Mouse (Mus musculus): ENCODE results near the gene Tmem45a. TPM values are rescaled to one million over a fixed set of nuclear protein-coding genes. Genes with fewer than 3 reads are reported as not detected.
"Not testable (repeated sequence)": the region's sequence is repeated elsewhere in the genome, so short reads cannot be mapped to it uniquely, and the experiment has no call there.

Gene Tmem45a
- polyA plus RNA-seq (2016; fragmentation: Nextera tagmentation; extraction: Ambion mirVana) = 20.1 and 25.7 TPM in 2 replicates

DNA sequence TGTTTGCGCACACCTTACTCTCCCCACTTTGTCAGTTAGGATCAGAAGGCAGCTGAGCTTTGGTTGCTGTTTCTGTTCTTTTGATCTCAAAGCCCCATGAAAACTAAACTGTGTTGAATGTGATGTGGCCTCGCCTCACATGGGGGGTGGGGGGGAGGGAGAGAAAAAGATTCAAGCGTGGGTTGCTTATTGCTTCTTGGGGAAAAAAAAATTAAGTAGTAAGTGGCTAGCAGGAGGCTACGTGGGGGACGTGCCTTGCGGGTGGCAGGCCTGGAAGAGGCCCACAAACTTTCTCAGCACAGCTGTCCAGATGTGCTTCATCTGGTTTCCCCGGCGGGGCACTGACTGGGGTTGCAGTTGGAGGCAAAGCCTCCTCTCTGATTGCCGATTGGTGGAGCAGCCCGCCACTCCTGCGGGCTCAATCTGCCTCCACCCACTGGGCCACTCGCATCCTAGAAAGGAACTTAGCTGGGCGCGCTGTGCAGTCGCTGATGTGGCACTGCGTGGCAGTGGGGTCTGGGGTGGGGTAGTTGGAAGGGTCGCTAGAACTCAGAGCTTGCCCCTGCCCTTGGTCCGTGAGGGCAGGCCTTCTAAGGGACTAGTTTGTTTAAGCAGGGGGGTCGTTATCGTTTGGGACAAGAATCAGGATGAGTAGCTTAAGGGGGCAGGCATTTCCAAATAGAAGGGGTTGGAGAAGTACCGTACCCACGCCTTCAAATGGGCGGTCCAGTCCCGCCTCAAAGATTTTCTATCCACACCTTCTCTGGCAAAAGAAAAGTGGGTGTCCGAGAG lies at the start of gene Tmem45a:
Gene Tmem45a, minus strand, starts transcription at position 343 of the 792 bp plus-strand sequence.
- peak; percentile 100 for ATAC-seq (ENCODE audit: insufficient number of reproducible peaks, insufficient read depth, low FRiP score, low TSS enrichment, low read depth)
- Histone ChIP-seq H3K9ac (replicated peaks) (peak within 1 kb of the TSS; percentile 52), H3K27ac (peak within 1 kb of the TSS; percentile 26), H3K4me3 (replicated peaks) (peak within 1 kb of the TSS; percentile 49), H3K9me3 (no peaks in the 10 kb centered on the region), H3K27me3 (no peaks in the 10 kb centered on the region), H3K4me2 (peak within 1 kb of the TSS; percentile 66), H3K4me1 (replicated peaks) (peaks cover 3% of the 10 kb centered on the region; the same call in 1 of the 2 replicates), H3K36me3 (no peaks in the 10 kb centered on the region)
- WGBS = 3% methylated on average over 25 of the region's 25 CpGs

DNA sequence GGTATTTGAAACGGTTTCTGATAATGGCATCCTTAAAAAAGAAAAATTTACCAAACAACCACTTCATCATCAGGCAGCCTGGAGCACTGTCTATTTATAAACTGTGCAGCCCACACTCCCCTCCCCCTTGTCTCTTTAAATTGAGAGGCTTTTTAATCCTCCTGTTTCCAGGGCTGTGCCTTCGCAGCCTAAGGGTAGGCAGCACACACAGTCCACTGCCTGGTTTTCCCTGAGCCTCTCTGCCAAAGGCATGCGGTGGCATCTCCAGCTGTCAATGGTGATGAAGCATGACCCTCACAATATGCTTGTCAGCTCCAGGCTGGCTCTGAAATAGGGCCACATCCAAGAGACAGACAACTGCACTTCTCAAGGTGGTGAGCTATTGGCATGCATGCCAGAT lies 42.1 kb upstream of the Tmem45a start, which contains the start of gene Lnp1:
Gene Lnp1, minus strand, starts transcription at position 39 of the 400 bp plus-strand sequence.
- Histone ChIP-seq H3K36me3 (no peaks in the 10 kb centered on the region), H3K9ac (replicated peaks) (no peak within 1 kb of the TSS), H3K4me1 (replicated peaks) (no peaks in the 10 kb centered on the region), H3K9me3 (no peaks in the 10 kb centered on the region), H3K4me3 (replicated peaks) (no peak within 1 kb of the TSS), H3K4me2 (no peak within 1 kb of the TSS), H3K27me3 (no peaks in the 10 kb centered on the region), H3K27ac (no peak within 1 kb of the TSS)
- no peak for ATAC-seq (ENCODE audit: insufficient number of reproducible peaks, insufficient read depth, low FRiP score, low TSS enrichment, low read depth)
- 66% methylated on average over 3 of the region's 3 CpGs for WGBS

DNA sequence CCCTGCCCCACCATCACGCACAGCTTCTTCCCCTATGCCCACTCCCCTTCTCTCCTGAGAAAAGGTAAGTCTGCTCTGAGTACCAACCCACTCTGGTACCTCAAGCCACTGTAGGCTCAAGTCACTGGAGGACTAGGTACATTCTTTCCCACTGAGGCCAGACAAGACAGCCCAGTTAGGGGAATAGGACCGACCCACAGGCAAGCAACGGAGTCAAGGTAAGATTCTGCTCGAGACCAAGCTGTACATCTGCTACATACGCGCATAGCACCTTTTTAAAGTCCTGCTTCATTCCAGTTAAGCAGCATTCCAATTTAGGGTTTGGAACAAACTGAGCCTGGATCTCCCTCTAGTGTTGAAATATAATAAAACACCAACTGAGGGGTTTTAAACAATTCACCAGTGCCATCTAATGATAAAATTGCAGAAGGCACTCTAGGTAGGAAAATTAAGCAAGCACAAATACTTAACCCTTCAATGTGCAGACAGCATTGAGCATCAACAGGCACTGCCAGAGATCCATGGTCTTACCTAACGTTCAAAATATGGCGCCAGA lies 34.2 kb upstream of the Tmem45a start:
- ATAC-seq (ENCODE audit: insufficient number of reproducible peaks, insufficient read depth, low FRiP score, low TSS enrichment, low read depth) = peak; percentile 56; the same call in 1 of the 2 replicates
- Histone ChIP-seq H3K27me3 (no peaks in the 10 kb centered on the region), H3K27ac (no peak overlapping the region), H3K4me2 (no peak overlapping the region), H3K9me3 (no peaks in the 10 kb centered on the region), H3K4me3 (replicated peaks) (no peak overlapping the region), H3K4me1 (replicated peaks) (no peaks in the 10 kb centered on the region), H3K9ac (replicated peaks) (no peak overlapping the region), H3K36me3 (no peaks in the 10 kb centered on the region)
- WGBS = 27% methylated on average over 8 of the region's 8 CpGs

DNA sequence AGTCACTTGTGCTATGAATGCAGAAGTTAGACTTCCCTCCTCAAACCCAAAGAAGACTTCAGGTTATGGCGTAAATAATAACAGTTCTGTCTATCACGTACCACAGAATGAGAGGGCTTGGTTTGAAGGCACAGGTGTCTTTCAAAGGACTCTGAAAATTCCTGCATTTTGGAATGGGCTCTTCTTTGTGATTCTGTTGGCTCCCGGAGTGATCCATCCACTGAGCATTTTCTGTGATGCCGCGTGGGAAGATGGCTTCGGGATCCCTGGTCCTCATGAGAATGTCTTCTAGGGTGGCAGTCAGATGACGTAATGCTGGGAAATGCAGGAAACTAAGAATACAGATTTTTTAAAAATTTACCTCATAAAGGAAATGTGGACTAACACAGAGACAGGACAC lies 31.3 kb upstream of the Tmem45a start:
- Histone ChIP-seq H3K9me3 (no peaks in the 10 kb centered on the region), H3K4me2 (no peak overlapping the region), H3K27ac (no peak overlapping the region), H3K4me1 (replicated peaks) (no peaks in the 10 kb centered on the region), H3K4me3 (replicated peaks) (no peak overlapping the region), H3K36me3 (no peaks in the 10 kb centered on the region), H3K27me3 (no peaks in the 10 kb centered on the region), H3K9ac (replicated peaks) (no peak overlapping the region)
- WGBS = 85% methylated on average over 7 of the region's 7 CpGs
- ATAC-seq (ENCODE audit: insufficient number of reproducible peaks, insufficient read depth, low FRiP score, low TSS enrichment, low read depth) = no peak

DNA sequence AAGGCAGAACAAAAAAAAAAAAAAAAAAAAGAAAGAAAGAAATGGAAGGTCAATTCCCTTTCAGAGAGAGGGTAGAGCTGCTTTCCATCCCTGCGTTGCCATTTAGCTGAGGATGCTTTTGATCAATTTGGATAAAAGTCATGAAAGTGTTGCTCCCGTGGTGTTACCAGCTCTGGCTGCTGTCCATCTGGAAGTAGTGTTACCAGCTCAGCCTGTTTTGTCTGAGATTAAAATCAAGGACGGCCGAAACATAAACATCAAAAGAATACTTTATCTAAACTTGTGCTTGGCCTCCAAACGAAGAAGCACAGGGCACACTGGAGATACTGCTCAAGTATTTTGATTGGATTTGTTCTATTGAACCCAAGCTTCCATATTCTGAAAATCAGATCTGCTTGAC lies 23.0 kb upstream of the Tmem45a start:
- no peak for ATAC-seq (ENCODE audit: insufficient number of reproducible peaks, insufficient read depth, low FRiP score, low TSS enrichment, low read depth)
- Histone ChIP-seq H3K4me1 (replicated peaks) (no peaks in the 10 kb centered on the region), H3K27ac (no peak overlapping the region), H3K4me2 (no peak overlapping the region), H3K4me3 (replicated peaks) (no peak overlapping the region), H3K27me3 (no peaks in the 10 kb centered on the region), H3K9me3 (no peaks in the 10 kb centered on the region), H3K9ac (replicated peaks) (no peak overlapping the region), H3K36me3 (no peaks in the 10 kb centered on the region)
- WGBS = 67% methylated on average over 5 of the region's 5 CpGs

DNA sequence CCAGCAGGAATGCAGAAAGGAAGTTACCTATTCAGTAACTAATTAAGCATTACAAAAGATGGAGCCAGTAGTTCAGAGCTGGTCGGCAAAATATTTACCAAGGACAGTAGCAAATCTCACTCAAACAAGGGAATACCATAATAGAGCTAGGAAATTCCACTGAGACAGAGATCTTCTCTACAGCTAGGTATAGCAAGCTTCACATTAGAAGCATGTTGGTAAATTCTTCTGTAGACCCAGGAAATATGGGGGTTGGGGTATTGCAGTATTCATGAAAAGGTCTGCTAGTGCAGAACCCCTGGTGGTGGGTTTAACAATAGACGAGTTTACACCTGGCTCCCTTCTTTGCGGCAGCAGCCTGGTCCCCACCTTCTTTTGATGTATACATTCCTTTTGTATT lies 16.2 kb upstream of the Tmem45a start:
- H3K9ac ChIP-seq (replicated peaks); H3K4me3 ChIP-seq (replicated peaks); H3K9me3 ChIP-seq; ATAC-seq (ENCODE audit: insufficient number of reproducible peaks, insufficient read depth, low FRiP score, low TSS enrichment, low read depth); H3K4me2 ChIP-seq; H3K27me3 ChIP-seq; H3K36me3 ChIP-seq; H3K27ac ChIP-seq; H3K4me1 ChIP-seq (replicated peaks): not testable (repeated sequence)
- 74% methylated on average over 3 of the region's 3 CpGs for WGBS

DNA sequence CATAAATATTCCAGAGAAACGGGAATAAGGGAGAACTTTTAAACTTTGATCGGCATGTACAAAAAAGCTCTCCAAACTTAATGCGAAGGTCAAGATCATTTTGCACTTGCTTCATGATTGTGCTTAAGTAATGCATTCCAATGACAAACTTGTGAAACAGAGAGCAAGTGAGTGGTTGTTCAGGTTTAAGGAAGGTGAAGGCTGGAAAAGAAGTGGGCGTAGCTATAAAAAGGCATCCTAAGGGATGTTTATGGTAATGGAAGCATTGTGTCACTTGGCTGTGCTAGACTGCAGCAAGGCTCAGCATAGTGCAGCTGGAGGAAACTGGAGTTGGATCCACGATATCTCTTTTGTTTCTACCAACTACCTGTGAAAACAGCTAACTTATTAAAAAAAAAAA lies 5.6 kb upstream of the Tmem45a start:
- H3K9me3 ChIP-seq = no peaks in the 10 kb centered on the region
- H3K4me3 ChIP-seq (replicated peaks) = no peak overlapping the region
- H3K36me3 ChIP-seq = no peaks in the 10 kb centered on the region
- H3K4me2 ChIP-seq = no peak overlapping the region
- no peaks in the 10 kb centered on the region for H3K4me1 ChIP-seq (replicated peaks)
- no peak for ATAC-seq (ENCODE audit: insufficient number of reproducible peaks, insufficient read depth, low FRiP score, low TSS enrichment, low read depth)
- no peak overlapping the region for H3K9ac ChIP-seq (replicated peaks)
- H3K27ac ChIP-seq = no peak overlapping the region
- WGBS = 91% methylated on average over 5 of the region's 5 CpGs
- no peaks in the 10 kb centered on the region for H3K27me3 ChIP-seq

DNA sequence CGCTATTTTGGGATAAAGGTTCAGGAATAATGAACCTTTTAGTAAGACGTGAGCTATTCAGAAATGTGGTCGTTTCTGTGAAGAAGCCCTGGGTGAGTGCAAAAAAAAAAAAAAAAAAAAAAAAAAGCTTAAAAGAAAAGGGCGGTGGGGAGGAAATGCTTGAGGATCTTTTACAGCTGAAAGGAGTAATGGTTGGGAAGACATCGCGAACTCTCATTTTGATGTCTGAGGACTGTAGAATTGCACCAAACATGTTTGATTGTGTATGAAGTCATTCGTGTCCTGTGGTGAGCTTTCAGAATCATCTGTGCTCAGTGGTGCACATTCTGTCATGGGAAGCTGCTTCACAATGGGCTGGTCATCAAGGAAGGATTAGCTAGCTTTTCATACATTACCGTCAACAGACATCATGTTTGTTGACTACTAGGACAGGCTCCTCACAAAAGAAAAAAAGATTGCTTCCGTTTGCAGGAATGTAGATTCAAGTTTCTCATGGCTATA lies 700 bp upstream of the Tmem45a start:
- no peak for ATAC-seq (ENCODE audit: insufficient number of reproducible peaks, insufficient read depth, low FRiP score, low TSS enrichment, low read depth)
- H3K9me3 ChIP-seq = no peaks in the 10 kb centered on the region
- H3K4me1 ChIP-seq (replicated peaks) = peaks cover 3% of the 10 kb centered on the region; the same call in 1 of the 2 replicates
- H3K27ac ChIP-seq = no peak overlapping the region
- H3K36me3 ChIP-seq = no peaks in the 10 kb centered on the region
- 30% methylated on average over 9 of the region's 9 CpGs for WGBS
- no peaks in the 10 kb centered on the region for H3K27me3 ChIP-seq
- peak overlapping the region; percentile 52; the same call in 1 of the 2 replicates for H3K9ac ChIP-seq (replicated peaks)
- H3K4me3 ChIP-seq (replicated peaks) = peak overlapping the region; percentile 49
- peak overlapping the region; percentile 66 for H3K4me2 ChIP-seq

DNA sequence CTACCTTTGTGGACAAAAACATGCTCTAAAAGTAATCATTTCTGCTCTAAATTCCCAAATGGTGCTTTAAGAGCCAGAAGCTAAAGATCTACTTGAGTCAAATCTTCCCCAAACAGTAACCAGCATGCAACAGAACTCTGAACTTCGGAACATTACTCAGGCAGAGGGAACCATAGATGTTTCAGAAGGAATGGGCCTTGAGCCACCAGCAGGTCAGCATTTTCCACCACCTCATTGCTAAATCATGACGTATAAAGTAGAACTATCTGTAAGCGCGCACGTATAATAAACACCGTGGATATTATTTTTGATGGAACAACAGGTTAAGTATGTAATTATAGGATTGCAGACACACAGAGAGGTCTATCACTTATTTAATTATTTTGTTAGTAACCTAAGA lies 1.2 kb downstream of the Tmem45a start:
- H3K4me2 ChIP-seq = peak overlapping the region; percentile 66; the same call in 1 of the 2 replicates
- peaks cover 3% of the 10 kb centered on the region; the same call in 1 of the 2 replicates for H3K4me1 ChIP-seq (replicated peaks)
- no peaks in the 10 kb centered on the region for H3K27me3 ChIP-seq
- H3K9ac ChIP-seq (replicated peaks) = no peak overlapping the region
- no peaks in the 10 kb centered on the region for H3K9me3 ChIP-seq
- no peaks in the 10 kb centered on the region for H3K36me3 ChIP-seq
- no peak overlapping the region for H3K4me3 ChIP-seq (replicated peaks)
- H3K27ac ChIP-seq = no peak overlapping the region
- WGBS = 96% methylated on average over 6 of the region's 6 CpGs
- ATAC-seq (ENCODE audit: insufficient number of reproducible peaks, insufficient read depth, low FRiP score, low TSS enrichment, low read depth) = no peak

DNA sequence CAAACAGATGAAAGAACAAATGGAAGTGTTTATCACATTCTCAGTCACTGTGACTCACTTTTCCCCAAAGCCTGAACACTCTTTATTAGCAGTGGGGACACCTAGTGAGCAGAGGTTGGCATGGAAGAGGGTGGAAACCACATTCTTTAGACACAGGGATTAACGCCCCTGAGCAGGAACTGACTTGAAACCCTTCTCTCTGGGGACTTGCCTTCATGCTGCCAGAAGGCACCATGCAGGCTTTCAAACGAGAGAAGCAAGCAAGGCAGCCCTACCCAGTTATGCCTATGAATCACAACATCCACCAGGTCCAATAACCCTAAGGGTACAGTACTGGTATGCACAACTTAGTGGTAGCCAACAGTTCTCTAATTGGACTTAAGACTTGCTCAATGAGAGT lies 12.6 kb downstream of the Tmem45a start:
- Histone ChIP-seq H3K4me2 (no peak overlapping the region), H3K36me3 (no peaks in the 10 kb centered on the region), H3K4me1 (replicated peaks) (no peaks in the 10 kb centered on the region), H3K4me3 (replicated peaks) (no peak overlapping the region), H3K9me3 (no peaks in the 10 kb centered on the region), H3K27ac (no peak overlapping the region), H3K27me3 (no peaks in the 10 kb centered on the region), H3K9ac (replicated peaks) (no peak overlapping the region)
- ATAC-seq (ENCODE audit: insufficient number of reproducible peaks, insufficient read depth, low FRiP score, low TSS enrichment, low read depth) = no peak
- 38% methylated on average over 2 of the region's 2 CpGs for WGBS

DNA sequence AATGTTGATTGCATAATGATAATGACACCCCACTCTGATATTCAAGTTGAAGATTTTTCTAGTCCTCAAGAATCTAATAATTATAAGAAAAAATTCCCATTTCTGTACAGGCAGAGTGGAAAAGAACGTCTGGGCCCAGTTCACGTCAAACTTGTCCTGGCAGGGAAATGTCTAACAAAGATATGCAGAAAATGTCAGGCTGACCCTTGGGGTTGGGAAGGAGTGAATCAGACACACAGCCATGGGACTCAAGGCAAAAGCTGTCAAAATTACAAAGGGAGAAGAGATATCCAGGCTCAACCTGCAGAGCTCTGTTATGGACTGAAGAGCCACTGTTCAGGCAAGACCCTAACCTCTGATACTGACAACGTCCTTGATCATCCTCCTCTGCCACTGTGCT lies 15.5 kb downstream of the Tmem45a start:
- Histone ChIP-seq H3K36me3 (no peaks in the 10 kb centered on the region), H3K27me3 (no peaks in the 10 kb centered on the region), H3K9me3 (no peaks in the 10 kb centered on the region), H3K27ac (no peak overlapping the region), H3K4me2 (no peak overlapping the region), H3K4me1 (replicated peaks) (no peaks in the 10 kb centered on the region), H3K4me3 (replicated peaks) (no peak overlapping the region), H3K9ac (replicated peaks) (no peak overlapping the region)
- no peak for ATAC-seq (ENCODE audit: insufficient number of reproducible peaks, insufficient read depth, low FRiP score, low TSS enrichment, low read depth)
- WGBS = 69% methylated on average over 3 of the region's 3 CpGs
